Mouse (Mus musculus): ENCODE data around the gene Maats1.

- TF ChIP-seq CTCF (IDR thresholded peaks at IDR 0.05) = no peak
- no peak for TF ChIP-seq POLR2A (IDR thresholded peaks at IDR 0.05; ENCODE audit: insufficient read depth, low read depth, low read length)
These were observed 33.7 kb downstream of the Maats1 start for GRCm38 (mm10) chr16:38308195-38308594.
